Mouse (Mus musculus) small intestine, adult 2 months (tissue): ENCODE data around the gene Sspo. TPM values are rescaled to one million over a fixed set of nuclear protein-coding genes. Genes with fewer than 3 reads are reported as not detected.

Source experiments
- H3K27ac ChIP-seq: fragments of 200-500 bp; 2 replicates; pipeline ENCODE4 v1.5.1; 2012; ENCODE audit warnings: low read depth, low read length, control low read depth, inconsistent platforms; ENCODE audit not compliant: insufficient read depth
- H3K27me3 ChIP-seq: fragments of 200-500 bp; 2 replicates; pipeline ENCODE4 v1.6.1; 2012; ENCODE audit warnings: mild to moderate bottlenecking, moderate library complexity, low read length, inconsistent platforms; ENCODE audit not compliant: control insufficient read depth, insufficient read depth
- H3K36me3 ChIP-seq: fragments of 200-500 bp; 2 replicates; pipeline ENCODE4 v1.6.1; 2012; ENCODE audit warnings: mild to moderate bottlenecking, low read length, control low read depth, inconsistent platforms; ENCODE audit not compliant: control insufficient read depth, insufficient read depth
- H3K4me1 ChIP-seq: fragments of 200-500 bp; 2 replicates; pipeline ENCODE4 v1.6.1; 2012; ENCODE audit warnings: low read length, inconsistent platforms, mixed read lengths; ENCODE audit not compliant: control insufficient read depth, insufficient read depth, insufficient read length
- H3K4me3 ChIP-seq: fragments of 200-500 bp; 2 replicates; pipeline ENCODE4 v1.5.1; 2012; ENCODE audit warnings: low read depth, mild to moderate bottlenecking, control low read depth, inconsistent platforms, low read length, moderate library complexity
- CTCF ChIP-seq: fragments of 200-500 bp; IDR thresholded peaks from 2 replicates; pipeline ENCODE4 v1.5.1; 2012; ENCODE audit warnings: low read depth, mild to moderate bottlenecking, control low read depth, inconsistent platforms, low read length, moderate library complexity, mixed read lengths; ENCODE audit not compliant: insufficient replicate concordance, insufficient read length; ENCODE audit errors: extremely low read depth
- POLR2A ChIP-seq: fragments of 200-500 bp; IDR thresholded peaks from 2 replicates; pipeline ENCODE4 v1.6.1; 2012; ENCODE audit warnings: low read depth, mild to moderate bottlenecking, control low read depth, inconsistent platforms, low read length, moderate library complexity
- WGBS: fragments of 180-500 bp; shearing (Covaris S2); methylation state at CpG from one replicate; pipeline ENCODE4 v1.1.7; 2018; 5-methylcytosine and 5-hydroxymethylcytosine counted together
- polyA plus RNA-seq: library from polyadenylated mRNA; depleted of rRNA; stranded (reverse); fragments of >200 nt; gene quantifications from 2 replicates; pipeline ENCODE4 v1.2.3, GENCODE M21; 2012

The Sspo gene
- polyA plus RNA-seq, 1 experiment, result 3.0 TPM

DNA sequence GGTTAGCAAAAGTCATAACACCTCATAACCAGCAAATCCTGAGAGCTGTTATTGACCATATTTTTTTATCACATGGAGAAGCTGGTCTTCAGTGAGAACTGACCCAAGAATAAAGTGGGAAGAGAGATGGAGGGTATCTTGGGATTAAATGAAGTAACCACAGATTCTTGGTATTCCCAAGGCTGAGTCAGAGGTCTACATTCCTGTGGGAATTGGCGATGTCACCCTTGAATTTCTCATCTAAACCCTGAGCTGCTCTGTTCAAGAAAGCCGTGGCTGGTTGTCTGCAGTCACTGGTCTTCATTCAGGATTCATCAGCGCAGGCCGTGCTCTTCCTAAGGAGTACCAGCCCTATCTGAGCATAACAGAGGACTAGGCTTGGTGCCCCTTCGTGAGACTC is 21.1 kb upstream of the Sspo start:
- Histone ChIP-seq H3K4me1 (no peaks in the 10 kb centered on the region), H3K27ac (no peak overlapping the region), H3K27me3 (no peaks in the 10 kb centered on the region), H3K36me3 (no peaks in the 10 kb centered on the region), H3K4me3 (no peak overlapping the region)
- 89% methylated on average over 5 of the region's 5 CpGs for WGBS
- TF ChIP-seq CTCF (no peak), POLR2A (no peak)

DNA sequence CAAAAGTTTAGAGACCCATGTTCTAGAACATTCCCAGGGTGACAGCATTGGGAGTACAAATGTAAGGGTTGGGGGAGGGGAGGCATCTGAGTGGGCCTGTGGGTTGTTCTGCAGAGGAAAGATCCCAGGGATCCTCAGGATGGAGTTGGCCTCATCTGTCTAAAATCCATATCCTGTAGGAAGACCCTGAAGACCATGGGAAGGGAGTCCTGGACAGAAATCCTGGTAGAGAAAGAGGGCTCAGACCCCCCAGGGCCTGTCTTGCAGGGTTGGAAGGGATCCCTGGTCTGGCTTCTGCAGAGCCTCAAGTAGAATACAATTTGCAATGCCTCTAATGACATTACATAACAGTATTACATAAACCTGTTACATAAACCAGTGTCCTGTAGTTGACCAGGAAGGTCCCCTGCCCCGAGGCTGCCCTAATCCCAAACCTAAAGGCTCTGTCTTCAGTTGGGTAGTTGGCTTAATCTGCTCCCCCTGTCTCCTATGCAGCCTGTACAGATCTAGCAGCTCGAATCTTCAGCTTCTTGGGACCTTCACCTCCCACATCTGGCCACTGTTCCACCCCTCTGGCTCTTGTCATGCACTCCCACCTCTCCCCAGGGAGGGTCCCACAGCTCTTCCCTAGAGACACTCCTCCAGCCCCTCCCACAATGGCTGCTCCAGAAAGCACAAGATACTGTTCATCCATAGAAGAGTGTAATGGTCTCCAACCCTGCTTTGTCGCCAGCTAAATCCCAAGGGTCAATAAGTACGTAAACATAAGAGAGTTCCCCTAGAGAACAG is 19.1 kb upstream of the Sspo start:
- no peaks in the 10 kb centered on the region for H3K4me1 ChIP-seq
- H3K36me3 ChIP-seq, result no peaks in the 10 kb centered on the region
- no peaks in the 10 kb centered on the region for H3K27me3 ChIP-seq
- H3K27ac ChIP-seq, result no peak overlapping the region
- 62% methylated on average over 4 of the region's 4 CpGs for WGBS
- no peak for TF ChIP-seq POLR2A
- TF ChIP-seq CTCF, result no peak
- no peak overlapping the region for H3K4me3 ChIP-seq

DNA sequence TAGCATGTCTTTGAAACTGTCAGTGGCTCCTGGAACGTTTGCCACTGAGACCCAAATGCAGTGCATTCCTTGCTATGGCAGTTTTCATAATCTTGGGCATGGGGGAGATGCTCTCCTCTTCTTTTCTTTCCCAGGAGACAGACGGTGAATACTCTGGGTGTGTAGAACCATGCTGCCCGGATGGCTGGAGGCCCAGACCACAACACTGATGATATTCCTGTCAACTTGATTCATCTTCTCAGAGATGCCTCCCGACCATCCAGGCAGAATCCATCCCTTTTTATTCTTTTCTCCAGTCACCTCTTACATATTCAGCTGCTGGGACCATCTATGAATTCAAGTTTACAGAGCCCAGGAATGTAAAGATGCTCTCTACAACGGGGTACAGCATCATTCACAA is 17.3 kb upstream of the Sspo start:
- TF ChIP-seq CTCF (no peak), POLR2A (no peak)
- Histone ChIP-seq H3K4me3 (no peak overlapping the region), H3K27me3 (no peaks in the 10 kb centered on the region), H3K36me3 (no peaks in the 10 kb centered on the region), H3K27ac (no peak overlapping the region), H3K4me1 (no peaks in the 10 kb centered on the region)
- 76% methylated on average over 5 of the region's 5 CpGs for WGBS

DNA sequence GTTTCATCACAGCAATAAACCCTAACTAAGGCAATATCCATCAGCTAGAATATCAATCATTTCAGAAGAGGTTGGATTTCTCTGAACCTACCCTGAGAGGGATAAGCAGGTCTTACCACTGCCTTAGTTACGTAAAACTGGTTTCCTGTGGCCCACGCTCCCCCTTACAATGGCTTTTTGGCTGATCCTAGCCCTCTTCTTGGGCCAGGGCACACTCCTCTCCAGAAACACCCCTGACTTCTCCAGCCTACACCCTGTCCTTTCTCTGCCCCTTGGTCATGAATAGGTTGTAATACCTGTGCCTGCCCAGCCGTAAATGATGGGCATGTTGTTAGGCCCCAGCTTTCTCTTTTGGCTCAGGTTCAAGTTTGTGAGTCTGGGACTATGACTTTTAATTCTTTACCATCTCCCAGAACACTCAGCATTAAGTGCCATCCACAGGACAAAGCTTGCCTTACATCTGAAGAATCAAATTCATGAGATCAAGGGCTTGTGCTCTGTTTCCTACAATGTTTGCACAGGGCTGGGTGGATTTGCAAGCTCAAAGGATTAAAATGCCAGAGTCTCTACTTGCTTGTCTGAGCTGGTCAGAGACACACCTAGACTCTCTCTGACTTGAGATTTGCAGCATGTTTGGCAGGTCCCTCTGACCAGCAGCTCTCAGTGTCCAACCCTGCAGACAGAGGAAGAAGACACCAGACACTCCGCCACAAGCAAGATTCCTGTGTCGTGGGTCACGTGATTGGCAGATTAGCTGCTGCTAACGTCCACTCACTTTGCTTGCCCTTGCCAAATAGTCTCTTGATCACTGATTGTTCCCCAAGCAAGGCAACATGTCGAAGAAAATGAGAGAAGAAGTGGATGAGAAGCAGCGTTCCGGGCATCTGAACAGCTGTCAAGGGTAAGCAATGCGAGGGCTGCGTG is 14.9 kb upstream of the Sspo start:
- H3K27me3 ChIP-seq, result no peaks in the 10 kb centered on the region
- no peaks in the 10 kb centered on the region for H3K4me1 ChIP-seq
- no peak for TF ChIP-seq CTCF
- no peak for TF ChIP-seq POLR2A
- no peak overlapping the region for H3K4me3 ChIP-seq
- peaks cover 7% of the 10 kb centered on the region for H3K36me3 ChIP-seq
- no peak overlapping the region for H3K27ac ChIP-seq
- 46% methylated on average over 12 of the region's 12 CpGs for WGBS

DNA sequence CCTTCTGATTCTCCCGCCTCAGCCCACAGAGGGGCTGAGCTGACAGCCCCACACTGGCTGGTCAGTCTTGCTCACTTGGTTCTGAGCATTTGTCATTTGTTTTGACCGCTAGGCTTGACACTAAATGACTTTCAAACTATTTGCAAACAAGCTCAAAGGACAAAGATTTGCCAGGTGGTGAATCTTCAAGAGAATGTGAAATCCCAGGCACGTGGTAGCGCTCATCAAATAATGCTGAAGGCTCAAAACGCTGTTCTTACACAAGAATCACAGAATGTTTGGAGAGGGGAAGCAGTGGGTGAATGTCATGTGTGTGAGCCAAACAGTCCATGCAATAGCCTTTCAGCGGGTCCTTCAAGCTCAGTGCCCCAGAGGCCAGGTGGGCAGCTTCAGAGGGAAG is 13.4 kb upstream of the Sspo start:
- TF ChIP-seq CTCF (no peak), POLR2A (no peak)
- 69% methylated on average over 6 of the region's 6 CpGs for WGBS
- H3K4me1 ChIP-seq, result no peaks in the 10 kb centered on the region
- peaks cover 16% of the 10 kb centered on the region for H3K36me3 ChIP-seq
- no peak overlapping the region for H3K4me3 ChIP-seq
- H3K27ac ChIP-seq, result no peak overlapping the region
- no peaks in the 10 kb centered on the region for H3K27me3 ChIP-seq

DNA sequence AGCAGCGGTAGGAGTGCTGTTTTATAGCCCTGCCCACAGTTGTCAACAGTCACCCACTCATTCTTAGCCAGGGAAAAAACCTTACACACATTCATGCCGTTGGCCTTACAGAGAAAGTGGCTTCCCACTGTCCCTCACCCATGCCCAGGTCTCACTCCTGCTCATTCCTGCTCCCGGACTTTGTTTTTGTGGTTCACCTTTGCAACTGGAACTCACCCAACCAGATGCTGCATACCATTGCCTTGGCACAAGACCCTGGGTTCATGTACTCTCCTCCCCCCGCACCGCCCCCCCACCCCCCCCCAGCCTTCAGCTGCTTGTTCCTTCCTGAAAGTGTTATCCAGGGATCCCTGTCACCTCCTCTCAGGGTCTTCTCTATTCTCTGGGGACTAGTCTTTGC is 12.9 kb upstream of the Sspo start:
- H3K27ac ChIP-seq, result no peak overlapping the region
- H3K4me3 ChIP-seq, result no peak overlapping the region
- no peaks in the 10 kb centered on the region for H3K27me3 ChIP-seq
- no peaks in the 10 kb centered on the region for H3K4me1 ChIP-seq
- TF ChIP-seq POLR2A (no peak), CTCF (no peak)
- H3K36me3 ChIP-seq, result peaks cover 16% of the 10 kb centered on the region
- WGBS, result 25% methylated on average over 5 of the region's 5 CpGs

DNA sequence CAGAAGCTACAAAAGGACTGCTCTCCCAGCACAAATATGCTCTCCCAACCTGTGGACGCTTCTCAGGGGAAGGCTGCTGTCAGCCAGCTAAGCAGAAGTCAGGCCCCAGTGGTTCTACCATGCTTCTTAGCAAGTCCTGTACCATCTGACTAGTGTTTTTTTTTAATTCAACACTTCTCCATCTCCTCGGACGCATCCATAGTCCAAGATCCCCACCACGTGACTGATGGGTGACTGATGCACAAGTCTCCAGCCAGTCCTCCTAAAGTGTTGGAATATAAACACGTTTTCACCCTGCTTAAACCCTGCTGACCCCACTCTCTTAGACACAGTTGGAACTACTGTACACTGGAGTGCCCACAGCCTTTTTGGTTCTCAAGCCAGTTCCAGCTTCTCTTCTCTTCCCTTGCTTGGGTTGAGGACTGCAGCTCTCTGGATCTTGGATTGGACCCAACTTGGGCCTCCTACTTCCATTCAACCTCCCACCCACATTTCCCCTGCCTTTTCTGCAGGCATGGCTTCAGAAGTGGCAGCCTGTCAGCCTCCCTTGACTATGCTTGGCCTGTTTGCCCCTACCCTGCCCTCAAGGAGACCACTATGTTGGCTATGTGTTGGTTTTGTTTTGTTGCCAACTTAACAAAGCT is 12.2 kb upstream of the Sspo start:
- Histone ChIP-seq H3K27me3 (no peaks in the 10 kb centered on the region), H3K4me3 (no peak overlapping the region), H3K4me1 (no peaks in the 10 kb centered on the region), H3K27ac (no peak overlapping the region), H3K36me3 (peaks cover 16% of the 10 kb centered on the region)
- TF ChIP-seq POLR2A, result no peak
- TF ChIP-seq CTCF, result no peak
- 78% methylated on average over 5 of the region's 5 CpGs for WGBS
